Mouse (Mus musculus) lung, postnatal 0 days (tissue): Measurements from ENCODE around the gene Rnf19b. TPM values are rescaled to one million over a fixed set of nuclear protein-coding genes. Genes with fewer than 3 reads are reported as not detected.
A peak's percentile ranks its signal among the peaks of the same experiment; 100 is the strongest.

Experiments used
- ATAC-seq: fragments of 200-750 bp; cut with Nextera tagmentation; 2 replicates; pipeline ENCODE4 v1.8.0; 2017; ENCODE audit warnings: moderate library complexity
- DNase-seq: peaks from one replicate; pipeline ENCODE4 v3.0.0-alpha.2; 2016; ENCODE audit warnings: low spot score
- H3K27ac ChIP-seq: fragments of 300-500 bp; sonication (generic); 2 replicates; pipeline ENCODE4 v1.5.1; 2014; ENCODE audit warnings: antibody characterized with exemption, mild to moderate bottlenecking, low read length, mixed read lengths
- H3K27me3 ChIP-seq: fragments of 300-500 bp; sonication (generic); replicated peaks from 2 replicates; pipeline ENCODE4 v1.6.1; 2014; ENCODE audit warnings: low read length, mixed read lengths; ENCODE audit not compliant: insufficient read depth
- H3K36me3 ChIP-seq: fragments of 300-500 bp; sonication (generic); 2 replicates; pipeline ENCODE4 v1.6.1; 2014; ENCODE audit warnings: low read length, mixed read lengths; ENCODE audit not compliant: insufficient read depth
- H3K4me1 ChIP-seq: fragments of 300-500 bp; sonication (generic); 2 replicates; pipeline ENCODE4 v1.6.1; 2014; ENCODE audit warnings: antibody characterized with exemption, low read depth, low read length, mixed read lengths; ENCODE audit not compliant: insufficient read depth
- H3K4me2 ChIP-seq: fragments of 300-500 bp; sonication (generic); replicated peaks from 2 replicates; pipeline ENCODE4 v1.6.1; 2014; ENCODE audit warnings: low read depth, mild to moderate bottlenecking, low read length, moderate library complexity, mixed read lengths
- H3K4me3 ChIP-seq: fragments of 300-500 bp; sonication (generic); 2 replicates; pipeline ENCODE4 v1.5.1; 2014; ENCODE audit warnings: low read depth, low read length
- H3K9ac ChIP-seq: fragments of 300-500 bp; sonication (generic); replicated peaks from 2 replicates; pipeline ENCODE4 v1.6.1; 2014; ENCODE audit warnings: low read depth, mild to moderate bottlenecking
- H3K9me3 ChIP-seq: fragments of 300-500 bp; sonication (generic); 2 replicates; pipeline ENCODE4 v1.6.1; 2016; ENCODE audit warnings: low read length, mixed read lengths
- CTCF ChIP-seq: IDR thresholded peaks from 2 replicates; pipeline ENCODE4 v1.5.1; 2016; ENCODE audit warnings: antibody characterized with exemption, mild to moderate bottlenecking
- EP300 ChIP-seq: IDR thresholded peaks from 2 replicates; pipeline ENCODE4 v1.6.1; 2016; ENCODE audit warnings: antibody characterized with exemption, mild to moderate bottlenecking, control low read depth
- whole genome bisulfite sequencing: fragments of 180-500 bp; shearing (Covaris S2); extraction: QIAGEN DNeasy Blood & Tissue Kit; methylation state at CpG from one replicate; pipeline ENCODE4 v1.1.7; 2014; 5-methylcytosine and 5-hydroxymethylcytosine counted together
- polyA plus RNA-seq: library from polyadenylated mRNA; unstranded; fragments of >200 nt; fragmentation: Nextera tagmentation; extraction: Ambion mirVana; gene quantifications from 2 replicates; pipeline ENCODE4 v1.2.1, GENCODE M21; 2015

The Rnf19b gene
- polyA plus RNA-seq, 1 experiment from 2014 or later = 10.9 TPM

GRCm38 (mm10) chr4:129097006-129097405 is 38.9 kb downstream of the Rnf19b start:
- Histone ChIP-seq H3K4me2 (no peak overlapping the region), H3K36me3 (no peaks in the 10 kb centered on the region), H3K4me1 (no peaks in the 10 kb centered on the region), H3K27ac (no peak overlapping the region), H3K27me3 (no peaks in the 10 kb centered on the region), H3K4me3 (no peak overlapping the region), H3K9me3 (no peaks in the 10 kb centered on the region), H3K9ac (no peak overlapping the region)
- DNase-seq (no peak), ATAC-seq (no peak)
- TF ChIP-seq EP300 = no peak
- no peak for TF ChIP-seq CTCF
- WGBS = 68% methylated on average over 7 of the region's 7 CpGs

GRCm38 (mm10) chr4:129102133-129102829 is 44.2 kb downstream of the Rnf19b start:
- Histone ChIP-seq H3K27me3 (peaks cover 6% of the 10 kb centered on the region; the same call in 1 of the 2 replicates), H3K36me3 (no peaks in the 10 kb centered on the region), H3K9me3 (no peaks in the 10 kb centered on the region), H3K9ac (no peak overlapping the region), H3K4me2 (no peak overlapping the region), H3K4me1 (no peaks in the 10 kb centered on the region), H3K27ac (no peak overlapping the region), H3K4me3 (no peak overlapping the region)
- DNase-seq = no peak
- WGBS = 70% methylated on average over 14 of the region's 14 CpGs
- TF ChIP-seq EP300 = no peak
- TF ChIP-seq CTCF = no peak
- no peak for ATAC-seq

- DNase-seq = peak; percentile 61
- TF ChIP-seq CTCF (no peak), EP300 (no peak)
- no peaks in the 10 kb centered on the region for H3K36me3 ChIP-seq
- no peaks in the 10 kb centered on the region for H3K9me3 ChIP-seq
- H3K27ac ChIP-seq = no peak within 1 kb of the TSS
- peak within 1 kb of the TSS; percentile 34 for H3K4me2 ChIP-seq
- H3K27me3 ChIP-seq = peaks cover 6% of the 10 kb centered on the region; the same call in 1 of the 2 replicates
- no peaks in the 10 kb centered on the region for H3K4me1 ChIP-seq
- H3K4me3 ChIP-seq = no peak within 1 kb of the TSS
- no peak within 1 kb of the TSS for H3K9ac ChIP-seq
- peak; percentile 86 for ATAC-seq
- 2% methylated on average over 39 of the region's 40 CpGs for WGBS
Measured at GRCm38 (mm10) chr4:129105356-129105755, 47.3 kb downstream of the Rnf19b start, which contains the start of gene Tmem54. Gene Tmem54, plus strand, starts transcription at chr4:129105548.

GRCm38 (mm10) chr4:129106073-129106472 is 48.0 kb downstream of the Rnf19b start:
- Histone ChIP-seq H3K4me1 (no peaks in the 10 kb centered on the region), H3K4me2 (no peak overlapping the region), H3K9me3 (no peaks in the 10 kb centered on the region), H3K27ac (no peak overlapping the region), H3K36me3 (no peaks in the 10 kb centered on the region), H3K4me3 (no peak overlapping the region), H3K27me3 (peaks cover 6% of the 10 kb centered on the region; the same call in 1 of the 2 replicates), H3K9ac (no peak overlapping the region)
- DNase-seq (no peak), ATAC-seq (no peak)
- TF ChIP-seq CTCF (no peak), EP300 (no peak)
- WGBS = 24% methylated on average over 9 of the region's 9 CpGs

- TF ChIP-seq CTCF (no peak), EP300 (no peak)
- Histone ChIP-seq H3K9ac (no peak overlapping the region), H3K9me3 (no peaks in the 10 kb centered on the region), H3K27ac (no peak overlapping the region), H3K4me1 (no peaks in the 10 kb centered on the region), H3K4me2 (no peak overlapping the region), H3K4me3 (no peak overlapping the region), H3K27me3 (peaks cover 6% of the 10 kb centered on the region; the same call in 1 of the 2 replicates), H3K36me3 (no peaks in the 10 kb centered on the region)
- ATAC-seq (no peak), DNase-seq (no peak)
- 44% methylated on average over 10 of the region's 10 CpGs for WGBS
Measured at GRCm38 (mm10) chr4:129107348-129107899, 49.4 kb downstream of the Rnf19b start.

- DNase-seq (no peak), ATAC-seq (no peak)
- no peak overlapping the region for H3K4me3 ChIP-seq
- no peak overlapping the region for H3K27ac ChIP-seq
- H3K27me3 ChIP-seq = peaks cover 6% of the 10 kb centered on the region; the same call in 1 of the 2 replicates
- no peaks in the 10 kb centered on the region for H3K36me3 ChIP-seq
- 78% methylated on average over 7 of the region's 7 CpGs for WGBS
- H3K4me1 ChIP-seq = no peaks in the 10 kb centered on the region
- no peaks in the 10 kb centered on the region for H3K9me3 ChIP-seq
- no peak for TF ChIP-seq CTCF
- no peak for TF ChIP-seq EP300
- no peak overlapping the region for H3K9ac ChIP-seq
- H3K4me2 ChIP-seq = no peak overlapping the region
Measured at GRCm38 (mm10) chr4:129108624-129109023, 50.6 kb downstream of the Rnf19b start.
